Mouse (Mus musculus): ENCODE measurements around the gene Raver1.

DNA sequence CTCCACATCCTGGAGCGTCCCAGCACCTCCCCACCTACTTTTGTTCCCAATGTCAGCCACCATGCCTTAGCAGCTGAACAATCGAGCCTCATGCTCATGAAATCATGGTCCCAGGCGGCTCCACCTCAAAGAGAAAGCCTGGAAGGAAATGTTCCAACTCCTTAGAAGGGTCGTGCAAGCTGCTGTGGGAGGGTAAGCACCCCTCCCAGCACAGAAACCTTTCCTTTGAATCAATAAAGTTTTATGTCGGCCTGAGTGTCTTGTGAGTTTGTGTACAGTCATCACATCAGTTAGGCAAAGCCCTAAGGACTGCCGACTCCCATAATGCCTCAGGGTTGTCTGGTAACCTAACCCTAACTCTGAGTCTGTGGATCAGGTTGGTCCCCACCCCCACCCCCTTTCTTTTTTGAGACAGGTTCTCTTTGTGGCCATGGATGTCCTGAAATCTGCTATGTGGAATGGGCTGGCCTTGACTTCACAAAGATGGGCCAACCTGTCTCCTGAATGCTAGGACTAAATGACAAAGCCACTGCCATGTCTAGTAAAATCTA lies 63.2 kb downstream of the Raver1 start:
- TF ChIP-seq CTCF (conservative IDR thresholded peaks at IDR 0.05; ENCODE audit: low read length): no peak
- no peak for TF ChIP-seq POU5F1 (IDR thresholded peaks at IDR 0.05; ENCODE audit: borderline replicate concordance, low read length)
- TF ChIP-seq NANOG (IDR thresholded peaks at IDR 0.05; ENCODE audit: borderline replicate concordance, low read length): no peak

Data from E14TG2a.4 (cell line).